Mouse (Mus musculus) T-helper 2 cell (primary cell): Measurements from ENCODE around the gene Hvcn1.

ENCODE experiments used
- in situ Hi-C: fragments of 300-600 bp; cut with MboI, MseI; formaldehyde crosslinking; loops from one replicate; pipeline ENCODE4 v1.15.1; 2025; ENCODE audit warnings: high pct_unique_total_duplicates

Hvcn1 gene

GRCm38 (mm10) chr5:122235196-122235836, 28.7 kb downstream of the Hvcn1 start:
- in situ Hi-C loops, result no loop called here

GRCm38 (mm10) chr5:122237200-122237599, 30.6 kb downstream of the Hvcn1 start:
- in situ Hi-C loops, result no loop called here

GRCm38 (mm10) chr5:122239618-122240017, 33.0 kb downstream of the Hvcn1 start:
- in situ Hi-C loops, result no loop called here

- in situ Hi-C loops, result no loop called here
Observed at GRCm38 (mm10) chr5:122240521-122240920, 33.9 kb downstream of the Hvcn1 start.

GRCm38 (mm10) chr5:122240989-122241388, 34.4 kb downstream of the Hvcn1 start:
- in situ Hi-C loops, result no loop called here

- in situ Hi-C loops, result no loop called here
Observed at GRCm38 (mm10) chr5:122242521-122243123, 36.0 kb downstream of the Hvcn1 start.

- in situ Hi-C loops, result no loop called here
Observed at GRCm38 (mm10) chr5:122243781-122244523, 37.3 kb downstream of the Hvcn1 start.

- in situ Hi-C loops, result no loop called here
Observed at GRCm38 (mm10) chr5:122245186-122245585, 38.6 kb downstream of the Hvcn1 start.

GRCm38 (mm10) chr5:122246547-122247167, 40.1 kb downstream of the Hvcn1 start:
- in situ Hi-C loops, result no loop called here

- in situ Hi-C loops, result no loop called here
Observed at GRCm38 (mm10) chr5:122247529-122247928, 40.9 kb downstream of the Hvcn1 start.

GRCm38 (mm10) chr5:122247934-122248333, 41.3 kb downstream of the Hvcn1 start:
- in situ Hi-C loops, result no loop called here

GRCm38 (mm10) chr5:122249281-122249680, 42.7 kb downstream of the Hvcn1 start:
- in situ Hi-C loops, result no loop called here

GRCm38 (mm10) chr5:122251895-122252606, 45.4 kb downstream of the Hvcn1 start:
- in situ Hi-C loops, result no loop called here

GRCm38 (mm10) chr5:122258027-122258741, 51.6 kb downstream of the Hvcn1 start:
- in situ Hi-C loops, result no loop called here

- in situ Hi-C loops, result no loop called here
Observed at GRCm38 (mm10) chr5:122262104-122262503, 55.5 kb downstream of the Hvcn1 start.

- in situ Hi-C loops, result no loop called here
Observed at GRCm38 (mm10) chr5:122263933-122264905, 57.6 kb downstream of the Hvcn1 start, which contains the start of gene Tctn1. Gene Tctn1 (minus strand): TSS chr5:122264460.

- in situ Hi-C loops, result loop anchor here (5.0 kb wide), 2 partner anchors 52 to 87 kb away; partner anchors contain the start of genes Rad9b and Vps29
Observed at GRCm38 (mm10) chr5:122265187-122265586, 58.6 kb downstream of the Hvcn1 start.

- in situ Hi-C loops, result loop anchor here (5.0 kb wide), 2 partner anchors 51 to 86 kb away; partner anchors contain the start of genes Rad9b and Vps29
Observed at GRCm38 (mm10) chr5:122265942-122266341, 59.3 kb downstream of the Hvcn1 start.

GRCm38 (mm10) chr5:122267136-122267535, 60.5 kb downstream of the Hvcn1 start:
- in situ Hi-C loops, result loop anchor here (5.0 kb wide), 2 partner anchors 50 to 85 kb away; partner anchors contain the start of genes Rad9b and Vps29
